Mouse (Mus musculus) embryo, embryonic 10.5 days (tissue): ENCODE measurements around the gene Prkch.
A peak's percentile ranks its signal among the peaks of the same experiment; 100 is the strongest.

Experiments used
- DNase-seq: peaks from one replicate; pipeline ENCODE4 v3.0.0-alpha.2; 2015; ENCODE audit warnings: low spot score

Prkch gene

DNA sequence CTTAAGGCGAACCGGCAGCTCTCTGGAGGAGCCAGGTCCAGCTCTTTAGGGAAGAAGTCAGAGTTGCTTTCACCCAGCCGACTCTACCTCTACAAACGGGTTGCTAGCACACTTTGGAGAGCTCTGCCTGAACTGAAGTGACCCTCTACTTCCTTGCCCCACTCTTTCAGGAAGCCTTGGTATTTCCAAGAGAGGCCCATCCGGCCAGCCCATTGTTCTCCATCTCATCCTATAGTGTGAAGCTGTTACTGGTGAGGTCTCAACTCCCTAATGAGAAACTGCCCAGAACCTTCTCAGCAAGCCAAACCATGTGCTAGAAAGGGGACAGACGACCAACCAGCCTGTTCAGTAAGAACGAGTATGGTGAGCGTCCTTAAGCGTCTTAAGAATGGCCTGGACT lies 1.3 kb upstream of the Prkch start:
- no peak for DNase-seq

GRCm38 (mm10) chr12:73583813-73584609 lies 585 bp upstream of the Prkch start:
- peak; percentile 60 for DNase-seq

DNA sequence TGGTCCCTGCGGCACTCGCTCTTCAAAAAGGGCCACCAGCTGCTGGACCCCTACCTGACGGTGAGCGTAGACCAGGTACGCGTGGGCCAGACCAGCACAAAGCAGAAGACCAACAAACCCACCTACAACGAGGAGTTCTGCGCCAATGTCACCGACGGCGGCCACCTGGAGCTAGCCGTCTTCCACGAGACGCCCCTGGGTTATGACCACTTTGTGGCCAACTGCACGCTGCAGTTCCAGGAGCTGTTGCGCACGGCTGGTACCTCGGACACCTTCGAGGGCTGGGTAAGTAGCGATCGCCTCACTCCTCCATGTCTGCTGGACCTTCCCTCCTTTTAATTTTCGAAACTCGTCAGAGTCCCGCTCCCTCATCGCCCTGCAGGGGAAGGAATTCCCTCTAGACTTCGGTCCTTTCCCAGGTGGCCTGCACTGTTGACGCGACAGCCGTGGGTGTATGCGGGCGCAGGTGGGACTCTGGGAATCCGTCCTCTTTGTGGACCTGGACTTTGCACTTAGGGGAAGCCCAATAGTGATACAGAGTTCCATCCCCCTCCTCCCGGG lies 725 bp downstream of the Prkch start:
- no peak for DNase-seq

- peak; percentile 39 for DNase-seq
These were observed 1.3 kb downstream of the Prkch start for GRCm38 (mm10) chr12:73585850-73586249.

DNA sequence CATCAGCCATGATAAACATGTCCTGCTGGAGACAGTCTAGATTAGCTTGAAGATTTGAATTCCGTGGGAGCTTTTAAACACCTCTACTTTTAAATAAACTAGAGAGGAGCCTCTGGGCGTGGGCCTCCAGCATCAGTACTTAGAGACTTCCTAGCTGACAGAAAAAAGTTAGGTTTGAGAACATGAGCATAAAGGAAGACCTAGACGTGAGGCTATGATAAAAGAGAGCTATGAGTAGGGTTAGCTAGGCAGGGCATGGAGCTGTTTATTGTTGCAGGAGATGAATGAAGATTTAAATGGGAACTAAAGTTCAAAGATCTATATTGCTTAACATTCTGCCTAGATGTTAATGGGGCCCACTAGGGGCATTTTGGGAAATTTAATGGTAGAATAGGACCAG lies 2.7 kb downstream of the Prkch start:
- no peak for DNase-seq

GRCm38 (mm10) chr12:73590627-73591276 lies 6.2 kb downstream of the Prkch start:
- DNase-seq = no peak

GRCm38 (mm10) chr12:73591625-73592024 lies 7.0 kb downstream of the Prkch start:
- no peak for DNase-seq

GRCm38 (mm10) chr12:73593021-73593798 lies 8.6 kb downstream of the Prkch start:
- no peak for DNase-seq

- no peak for DNase-seq
These were observed 9.7 kb downstream of the Prkch start for GRCm38 (mm10) chr12:73594177-73594745.

DNA sequence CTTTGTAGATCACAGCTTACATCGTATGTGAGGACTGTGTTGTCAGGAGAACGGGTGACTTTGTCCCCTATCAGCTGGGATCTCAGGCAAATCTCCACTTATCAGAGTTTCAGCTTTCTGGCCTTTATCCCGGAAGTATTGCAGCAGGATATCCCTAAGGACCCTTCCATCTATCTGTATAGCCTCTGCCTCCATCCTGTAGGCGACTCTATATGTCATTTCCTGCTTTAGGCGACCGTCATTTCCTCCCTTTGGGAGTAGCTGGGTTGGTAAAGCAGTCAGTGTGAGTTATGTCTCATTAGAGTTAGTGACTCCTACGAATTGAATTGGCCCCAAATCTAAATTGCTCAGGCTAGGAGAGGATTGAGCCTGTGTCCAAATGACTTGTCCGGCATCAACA lies 10.6 kb downstream of the Prkch start:
- no peak for DNase-seq

DNA sequence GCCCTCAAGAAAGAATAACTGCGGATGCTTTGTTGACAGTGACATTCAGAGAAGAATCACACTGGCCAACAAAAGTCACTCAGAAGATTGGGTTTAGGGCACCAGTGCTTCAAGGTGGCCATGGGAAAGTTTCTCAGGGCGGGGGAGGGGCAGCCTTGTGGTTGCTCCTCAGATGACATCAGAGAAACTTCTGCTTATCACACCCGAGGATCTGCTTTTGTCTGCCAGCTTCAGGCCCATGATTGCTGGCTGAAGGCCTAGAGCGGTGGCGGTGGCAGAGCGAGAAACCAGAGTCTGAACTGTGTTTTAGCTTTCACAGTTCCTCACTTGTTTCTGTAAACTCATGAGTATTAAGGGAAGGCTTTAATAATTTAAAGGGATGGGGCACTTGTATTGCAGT lies 13.6 kb downstream of the Prkch start:
- DNase-seq = peak; percentile 40

DNA sequence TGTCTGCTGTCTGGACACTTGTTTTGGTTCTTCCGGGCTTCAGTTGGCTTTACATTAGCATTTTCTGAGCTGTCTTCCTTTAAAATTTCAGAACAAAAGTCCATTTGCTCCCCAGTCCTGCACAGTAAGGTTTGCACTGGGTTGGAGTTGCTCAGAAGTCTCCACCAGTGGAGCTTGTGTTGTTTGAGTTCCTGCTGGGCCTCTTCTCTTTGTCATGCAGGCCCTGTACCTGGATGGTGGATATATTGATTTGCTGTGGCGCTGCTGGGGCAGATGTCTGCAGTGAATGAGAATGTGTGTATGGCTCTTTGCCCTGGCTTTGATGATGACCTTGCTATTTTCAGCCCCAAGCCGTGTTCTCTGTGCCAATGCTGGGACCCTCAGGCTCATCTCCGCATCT lies 15.9 kb downstream of the Prkch start:
- DNase-seq = no peak

- DNase-seq = no peak
These were observed 18.4 kb downstream of the Prkch start for GRCm38 (mm10) chr12:73602974-73603373.

- no peak for DNase-seq
These were observed 19.1 kb downstream of the Prkch start for GRCm38 (mm10) chr12:73603653-73604052.

DNA sequence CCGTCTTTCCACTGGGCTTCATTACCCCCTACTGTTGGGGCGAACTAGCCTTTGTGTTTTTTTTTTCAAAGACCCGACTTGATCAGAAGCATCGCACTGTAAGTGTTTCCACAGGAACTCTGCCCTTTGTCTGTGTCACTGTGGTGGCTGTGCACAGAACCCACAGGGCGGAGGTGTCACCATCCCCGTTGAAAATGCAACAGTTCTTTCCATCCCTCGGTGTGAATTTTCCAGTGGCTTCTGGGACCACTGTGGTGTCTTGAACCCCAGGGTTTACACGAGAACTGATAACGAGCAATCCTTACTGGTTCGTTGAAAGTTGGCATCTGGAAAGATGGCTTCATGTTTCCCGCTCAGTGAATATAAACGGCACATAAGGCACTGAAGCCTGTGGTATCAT lies 20.2 kb downstream of the Prkch start:
- no peak for DNase-seq

- no peak for DNase-seq
These were observed 20.6 kb downstream of the Prkch start for GRCm38 (mm10) chr12:73605174-73605573.

- DNase-seq = no peak
These were observed 22.9 kb downstream of the Prkch start for GRCm38 (mm10) chr12:73607381-73608064.

DNA sequence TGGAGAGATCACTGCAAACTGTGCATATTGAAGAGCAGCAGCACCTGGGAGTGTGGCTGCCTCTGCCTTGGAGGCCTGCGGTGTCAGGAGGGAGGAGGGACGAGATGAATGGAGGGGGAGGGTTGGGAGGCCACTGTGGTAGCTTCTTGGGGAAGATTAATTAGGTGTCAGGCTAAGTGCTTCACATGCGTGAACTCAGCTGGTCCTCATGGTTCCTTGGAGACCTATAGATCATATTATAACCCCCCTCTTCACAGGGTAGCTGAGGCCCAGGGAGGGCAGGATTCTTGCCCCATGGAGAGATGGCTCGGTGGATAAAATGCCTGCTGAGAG lies 23.4 kb downstream of the Prkch start:
- peak; percentile 76 for DNase-seq

DNA sequence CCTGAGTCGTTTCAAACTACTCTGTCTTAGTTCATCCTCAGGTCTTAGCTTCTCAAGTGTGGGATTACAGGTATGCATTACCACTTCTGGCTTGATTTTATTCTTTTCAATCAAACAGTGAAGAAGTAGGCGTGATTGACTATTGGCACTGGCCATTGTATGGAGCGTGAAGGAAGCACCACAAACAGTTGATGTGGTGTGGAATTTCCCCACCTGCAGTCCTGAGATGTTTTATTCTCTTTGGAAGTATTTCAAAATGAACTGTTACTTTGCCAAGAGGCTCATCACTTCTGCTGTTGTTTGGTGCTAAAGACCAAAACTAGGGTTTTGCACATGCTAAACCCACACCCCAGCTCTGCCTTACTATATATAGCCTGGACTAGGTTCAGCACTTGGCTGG lies 24.7 kb downstream of the Prkch start:
- DNase-seq = no peak

DNA sequence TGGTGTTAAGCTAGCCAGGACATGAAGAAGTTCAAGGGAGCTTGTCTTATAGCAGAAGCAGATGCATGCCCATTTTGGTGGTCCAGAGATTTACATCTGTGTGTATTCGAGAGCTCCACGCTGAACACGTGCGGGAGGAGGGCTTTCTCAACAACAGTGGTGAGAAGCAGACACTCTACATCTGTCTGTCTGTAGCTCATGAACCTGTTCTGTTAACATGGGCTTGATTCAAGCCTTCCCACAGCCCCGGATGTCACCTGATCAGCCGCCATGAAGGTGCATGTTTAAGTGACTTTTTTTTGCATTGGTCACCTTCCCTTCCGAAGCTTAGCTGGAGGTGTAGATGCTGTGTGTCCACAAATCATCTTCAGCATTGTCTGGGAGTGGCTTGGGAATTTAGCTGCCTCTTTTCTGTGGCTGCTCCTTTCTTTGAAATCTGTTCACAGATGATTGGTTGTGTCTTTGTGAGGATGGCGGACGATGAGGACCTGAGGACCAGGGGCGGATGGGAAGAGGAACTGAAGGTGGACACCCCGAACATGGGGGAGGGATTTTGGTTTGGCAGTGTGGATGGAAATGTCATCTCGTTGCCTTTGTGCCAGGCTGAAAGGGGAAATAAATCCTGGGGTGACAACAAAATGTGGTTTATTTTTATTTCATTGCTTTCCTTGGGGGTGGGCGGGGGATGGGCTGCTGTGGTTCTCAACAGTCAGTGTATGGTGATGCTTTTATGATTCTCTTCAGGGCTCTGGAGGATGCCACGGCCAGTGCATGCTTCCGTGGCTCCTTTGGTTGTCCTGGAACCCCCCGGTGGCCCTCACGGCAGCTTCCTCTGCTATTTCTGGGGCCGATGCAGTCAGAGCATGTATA lies 25.3 kb downstream of the Prkch start:
- DNase-seq = no peak
